Mouse (Mus musculus) activated CD4-positive, CD25-positive, alpha-beta regulatory T cell (primary cell): ENCODE measurements around the gene Napepld. TPM values are rescaled to one million over a fixed set of nuclear protein-coding genes. Genes with fewer than 3 reads are reported as not detected.

Source experiments
- polyA plus RNA-seq, 2 experiments: library from polyadenylated mRNA; unstranded; fragments of 100-300 nt; shearing (Covaris generic); gene quantifications; one replicate each; pipeline ENCODE4 v1.2.1; 2017

The Napepld gene
- polyA plus RNA-seq: 1 to 10 TPM; 2.3 to 3.5 TPM

GRCm38 (mm10) chr5:21701351-21702008, at the start of gene Napepld:
Gene Napepld, minus strand, starts transcription at chr5:21701396.

DNA sequence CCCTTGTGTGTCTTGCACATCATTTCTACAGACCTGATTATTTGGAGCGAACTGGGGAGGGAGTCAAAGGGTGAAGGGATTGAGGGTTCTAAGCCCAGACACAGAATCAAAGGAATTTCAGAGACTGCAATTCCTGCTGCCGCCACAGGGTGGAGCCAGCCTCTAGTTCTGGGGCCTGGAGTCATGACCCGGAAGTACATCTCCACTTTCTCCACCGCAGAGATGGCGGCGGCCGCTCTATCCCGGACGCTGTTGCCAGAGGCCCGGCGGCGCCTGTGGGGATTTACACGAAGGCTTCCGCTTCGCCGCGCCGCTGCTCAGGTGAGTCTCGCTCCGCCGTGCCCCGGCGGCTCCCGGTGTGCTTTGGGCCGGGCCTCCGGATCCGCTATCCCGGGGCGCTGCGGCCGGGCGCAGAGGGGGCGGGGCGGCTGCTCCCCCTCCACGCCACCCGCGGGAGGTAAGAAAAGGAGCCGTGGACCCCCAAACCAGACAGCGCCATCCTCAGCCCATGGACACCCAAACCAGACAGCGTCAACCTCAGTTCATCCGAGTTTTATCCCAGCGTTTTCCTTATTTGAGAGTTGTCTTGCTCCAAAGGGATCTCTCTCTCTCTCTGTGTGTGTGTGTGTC, 35.9 kb upstream of the Napepld start, which contains the start of gene Pmpcb:
Gene Pmpcb (plus strand): TSS at position 186 of the 630 bp plus-strand sequence.

GRCm38 (mm10) chr5:21645439-21646132, 55.6 kb downstream of the Napepld start, which contains the start of the genes Fbxl13 and Armc10:
Gene Fbxl13, minus strand, starts transcription at chr5:21645634.
Gene Armc10, plus strand, starts transcription at chr5:21645813.

Other genes with a start within 250 kb of the Napepld start
- under 1 TPM in 1 of 2 experiments, not detected in 1; 0.18 TPM for gene Lrrc17, start 157.8 kb downstream of the Napepld start, polyA plus RNA-seq
- under 1 TPM; 0.06 to 0.23 TPM for gene Fbxl13, start 55.8 kb downstream of the Napepld start, polyA plus RNA-seq
- gene Armc10, start 55.6 kb downstream of the Napepld start, polyA plus RNA-seq: 10 to 100 TPM; 30.1 to 40.4 TPM
- 10 to 100 TPM; 51.3 to 63.3 TPM for gene Pmpcb, start 35.7 kb upstream of the Napepld start, polyA plus RNA-seq
- gene Dnajc2, start 83.9 kb upstream of the Napepld start, polyA plus RNA-seq: 100 to 1,000 TPM in 1 of 2 experiments, 10 to 100 TPM in 1; 89.0 to 122 TPM
- 100 to 1,000 TPM; 143 to 168 TPM for gene Psmc2, start 83.9 kb upstream of the Napepld start, polyA plus RNA-seq
- under 1 TPM in 1 of 2 experiments, not detected in 1; 0.10 TPM for gene Slc26a5, start 164.2 kb upstream of the Napepld start, polyA plus RNA-seq